Mouse (Mus musculus): Measurements from ENCODE around the gene Rrm2.

GRCm38 (mm10) chr12:24709409-24709808, 1.4 kb downstream of the Rrm2 start:
- TF ChIP-seq CTCF (IDR thresholded peaks at IDR 0.05; ENCODE audit: extremely low read depth, insufficient read depth, low read length) (no peak), POLR2A (IDR thresholded peaks at IDR 0.05; ENCODE audit: extremely low read depth, insufficient read depth, low read length) (no peak)
